Mouse (Mus musculus) CH12.LX (cell line): Measurements from ENCODE around the gene Arhgef6. TPM values are rescaled to one million over a fixed set of nuclear protein-coding genes. Genes with fewer than 3 reads are reported as not detected.

ENCODE experiments used
- DNase-seq: peaks from one replicate; pipeline ENCODE4 v3.0.0-alpha.2; 2013; ENCODE audit errors: extremely low read depth
- H3K27ac ChIP-seq: 2 replicates; pipeline ENCODE4 v1.5.1; 2012; ENCODE audit warnings: low read depth, mild to moderate bottlenecking, control low read depth, moderate library complexity; ENCODE audit not compliant: insufficient read depth
- H3K27me3 ChIP-seq: replicated peaks from 2 replicates; pipeline ENCODE3; 2012; ENCODE audit warnings: inconsistent platforms
- H3K36me3 ChIP-seq, 2 experiments: replicated peaks in 1 of 2; 2 replicates each; pipeline versions ENCODE3 to v1.6.1; 2012; ENCODE audit warnings: inconsistent platforms in 1 of 2, low read length in 1 of 2, mild to moderate bottlenecking in 1 of 2, mixed read lengths in 1 of 2, moderate library complexity in 1 of 2; ENCODE audit not compliant: control insufficient read depth in 1 of 2, insufficient read depth in 1 of 2
- H3K4me1 ChIP-seq, 2 experiments: 2 replicates each; pipeline ENCODE4 v1.6.1; 2012; ENCODE audit warnings: inconsistent platforms in 1 of 2, moderate library complexity in 1 of 2; ENCODE audit not compliant: insufficient read depth in 2 of 2, control insufficient read depth in 1 of 2
- H3K4me2 ChIP-seq: 2 replicates; pipeline ENCODE4 v1.6.1; 2012; ENCODE audit warnings: low read depth, mild to moderate bottlenecking, control low read depth; ENCODE audit not compliant: poor library complexity, insufficient read depth, severe bottlenecking
- H3K4me3 ChIP-seq, 3 experiments: fragments of 150-350 bp in 1 of 3; sonication (generic) in 1 of 3; replicated peaks in 1 of 3; 2 replicates each; pipeline versions ENCODE3 to v1.5.1; 2011 to 2012; ENCODE audit warnings: low read depth in 2 of 3, low read length in 2 of 3, mild to moderate bottlenecking in 2 of 3, moderate library complexity in 2 of 3, control low read depth in 1 of 3, improper control_type of control experiment in 1 of 3, inconsistent platforms in 1 of 3, mixed read lengths in 1 of 3; ENCODE audit not compliant: poor library complexity in 1 of 3
- H3K79me2 ChIP-seq: replicated peaks from 2 replicates; pipeline ENCODE4 v1.6.1; 2012; ENCODE audit warnings: mild to moderate bottlenecking, moderate library complexity; ENCODE audit not compliant: control insufficient read depth, poor library complexity, insufficient read depth, severe bottlenecking; ENCODE audit errors: extremely low read depth
- H3K9ac ChIP-seq: 2 replicates; pipeline ENCODE4 v1.6.1; 2012; ENCODE audit warnings: low read depth, mild to moderate bottlenecking, control low read depth, moderate library complexity; ENCODE audit not compliant: insufficient read depth
- H3K9me3 ChIP-seq: replicated peaks from 2 replicates; pipeline ENCODE3; 2012; ENCODE audit warnings: low read length, inconsistent platforms, mixed read lengths
- CHD2 ChIP-seq: IDR thresholded peaks from 2 replicates; pipeline ENCODE4 v1.6.1; 2011; ENCODE audit warnings: low read length, improper control_type of control experiment
- E2F4 ChIP-seq: IDR thresholded peaks from 2 replicates; pipeline ENCODE4 v1.6.1; 2011; ENCODE audit warnings: low read depth, low read length, improper control_type of control experiment; ENCODE audit not compliant: insufficient replicate concordance
- ETS1 ChIP-seq: conservative IDR thresholded peaks from 2 replicates; pipeline ENCODE4 v1.6.1; 2012; ENCODE audit warnings: low read depth, mild to moderate bottlenecking, inconsistent platforms, low read length, improper control_type of control experiment, moderate library complexity
- GABPA ChIP-seq: IDR thresholded peaks from 2 replicates; pipeline ENCODE4 v1.6.1; 2012; ENCODE audit warnings: low read depth, low read length, improper control_type of control experiment, inconsistent platforms; ENCODE audit not compliant: insufficient replicate concordance
- HCFC1 ChIP-seq: IDR thresholded peaks from 2 replicates; pipeline ENCODE4 v1.6.1; 2012; ENCODE audit warnings: low read depth, mild to moderate bottlenecking, inconsistent platforms, low read length, improper control_type of control experiment
- JUN ChIP-seq: IDR thresholded peaks from 2 replicates; pipeline ENCODE4 v1.6.1; 2011; ENCODE audit warnings: low read depth, mild to moderate bottlenecking, low read length, improper control_type of control experiment, moderate library complexity; ENCODE audit not compliant: insufficient read depth
- KAT2A ChIP-seq: IDR thresholded peaks from 2 replicates; pipeline ENCODE4 v1.6.1; 2012; ENCODE audit warnings: low read length, improper control_type of control experiment, inconsistent platforms; ENCODE audit not compliant: insufficient replicate concordance
- MAZ ChIP-seq: IDR thresholded peaks from 2 replicates; pipeline ENCODE4 v1.6.1; 2012; ENCODE audit warnings: low read depth, mild to moderate bottlenecking, inconsistent platforms, low read length, improper control_type of control experiment, moderate library complexity
- MEF2A ChIP-seq: IDR thresholded peaks from 2 replicates; pipeline ENCODE4 v1.6.1; 2014; ENCODE audit warnings: low read depth, mild to moderate bottlenecking, inconsistent platforms, low read length, improper control_type of control experiment, borderline replicate concordance
- MYC ChIP-seq: IDR thresholded peaks from 2 replicates; pipeline ENCODE4 v1.6.1; 2011; ENCODE audit warnings: low read depth, mild to moderate bottlenecking, improper control_type of control experiment, low read length
- PAX5 ChIP-seq: IDR thresholded peaks from 2 replicates; pipeline ENCODE4 v1.6.1; 2012; ENCODE audit warnings: low read length, inconsistent platforms, mixed read lengths
- POLR2AphosphoS2 ChIP-seq: IDR thresholded peaks from 2 replicates; pipeline ENCODE4 v1.6.1; 2011; ENCODE audit warnings: low read depth, low read length, improper control_type of control experiment
- RCOR1 ChIP-seq: conservative IDR thresholded peaks from 2 replicates; pipeline ENCODE4 v1.6.1; 2012; ENCODE audit warnings: low read depth, mild to moderate bottlenecking, inconsistent platforms, low read length, improper control_type of control experiment
- SIN3A ChIP-seq: IDR thresholded peaks from 2 replicates; pipeline ENCODE4 v1.6.1; 2012; ENCODE audit warnings: low read length, improper control_type of control experiment, inconsistent platforms
- SMC3 ChIP-seq: IDR thresholded peaks from 2 replicates; pipeline ENCODE4 v1.6.1; 2011; ENCODE audit warnings: low read depth, low read length, improper control_type of control experiment
- TBP ChIP-seq: conservative IDR thresholded peaks from 2 replicates; pipeline ENCODE4 v1.6.1; 2011; ENCODE audit warnings: low read depth, low read length, improper control_type of control experiment
- USF1 ChIP-seq: IDR thresholded peaks from 2 replicates; pipeline ENCODE4 v1.6.1; 2014; ENCODE audit warnings: low read depth, mild to moderate bottlenecking, inconsistent platforms, low read length, improper control_type of control experiment
- ZKSCAN1 ChIP-seq: IDR thresholded peaks from 2 replicates; pipeline ENCODE4 v1.6.1; 2012; ENCODE audit warnings: low read depth, inconsistent platforms, low read length, improper control_type of control experiment, borderline replicate concordance
- ZMIZ1 ChIP-seq: IDR thresholded peaks from 2 replicates; pipeline ENCODE4 v1.6.1; 2012; ENCODE audit warnings: low read depth, mild to moderate bottlenecking, inconsistent platforms, low read length, improper control_type of control experiment
- ZNF384 ChIP-seq: IDR thresholded peaks from 2 replicates; pipeline ENCODE4 v1.6.1; 2012; ENCODE audit warnings: low read depth, low read length, improper control_type of control experiment, inconsistent platforms
- dilution Hi-C: fragments of 300-500 bp; cut with MboI; formaldehyde crosslinking; loops from 2 replicates; pipeline ENCODE4 v1.14.3; 2020; ENCODE audit warnings: low sequenced_read_pairs; ENCODE audit not compliant: extremely low pct_unique_long_range_greater_than_20kb, extremely low pct_ligation_motif_present
- in situ Hi-C: fragments of 300-500 bp; cut with MboI; formaldehyde crosslinking; loops from 3 replicates; pipeline ENCODE4 v1.14.3; 2019; ENCODE audit warnings: low sequenced_read_pairs, low pct_ligation_motif_present, low pct_unique_long_range_greater_than_20kb, mixed read lengths
- polyA plus RNA-seq: library from polyadenylated mRNA; unstranded; fragments of >175 nt; gene quantifications from 2 replicates; pipeline ENCODE4 v1.2.1, GENCODE M21; 2012; ENCODE audit warnings: low read depth; ENCODE audit not compliant: insufficient read length
- total RNA-seq, 2 experiments: library from RNA; depleted of rRNA; stranded (reverse); fragments of 300-350 nt in 1 of 2; fragments of >200 nt in 1 of 2; gene quantifications; 2 replicates each; pipeline ENCODE4 v1.2.3; 2012 to 2014

The Arhgef6 gene
- total and polyA plus RNA-seq, 3 experiments = 69.8 to 206 (median 162) TPM

DNA sequence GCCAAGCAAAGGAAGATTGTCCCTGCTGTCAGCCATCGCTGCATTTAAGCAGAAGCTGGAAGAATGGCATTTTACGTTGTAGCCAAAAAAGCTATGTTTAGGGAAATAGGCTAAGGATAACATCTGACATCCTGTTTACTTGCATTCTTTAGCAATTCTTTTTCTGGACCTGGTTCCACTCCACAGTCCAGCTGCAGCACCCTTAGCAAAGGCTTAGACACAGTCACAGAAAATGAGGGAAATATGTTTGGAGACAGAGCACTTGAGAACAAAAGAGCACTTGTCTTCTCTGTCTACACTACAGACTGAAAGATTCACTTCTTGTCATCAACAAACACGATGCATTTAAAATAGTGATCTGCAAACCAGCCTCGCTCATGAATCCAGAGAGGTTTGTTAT is 691 bp upstream of the Arhgef6 start:
- H3K27ac ChIP-seq = peak overlapping the region; percentile 47
- peak overlapping the region; percentile 92 for H3K9ac ChIP-seq
- H3K36me3 ChIP-seq = peaks cover 6 to 9% of the 10 kb centered on the region in 2 experiments
- DNase-seq = no peak
- H3K27me3 ChIP-seq = no peaks in the 10 kb centered on the region
- H3K79me2 ChIP-seq = peaks cover 28% of the 10 kb centered on the region
- H3K4me1 ChIP-seq = peaks cover 2 to 11% of the 10 kb centered on the region in 2 experiments; a peak in 2 of 4 replicates
- no peaks in the 10 kb centered on the region for H3K9me3 ChIP-seq
- in situ Hi-C loops (no loop called here), dilution Hi-C loops (no loop called here)
- H3K4me2 ChIP-seq = peak overlapping the region; percentile 16
- TF ChIP-seq MEF2A (no peak), JUN (no peak), ETS1 (no peak), ZKSCAN1 (no peak), PAX5 (no peak), KAT2A (no peak), GABPA (no peak), SIN3A (no peak), HCFC1 (no peak), RCOR1 (no peak), MYC (no peak), MAZ (no peak)
- H3K4me3 ChIP-seq = peak overlapping the region; percentile 45 to 83 (median 55)

GRCm38 (mm10) chrX:57337582-57337981 is 947 bp downstream of the Arhgef6 start:
- Histone ChIP-seq H3K4me1 (peaks cover 2 to 11% of the 10 kb centered on the region in 2 experiments; a peak in 2 of 4 replicates), H3K4me2 (no peak overlapping the region), H3K79me2 (peaks cover 31% of the 10 kb centered on the region), H3K9me3 (no peaks in the 10 kb centered on the region), H3K27me3 (no peaks in the 10 kb centered on the region), H3K27ac (peak overlapping the region; percentile 83), H3K9ac (peak overlapping the region; percentile 92), H3K4me3 (peak overlapping the region; percentile 55 to 83 (median 76)), H3K36me3 (peaks cover 14 to 20% of the 10 kb centered on the region in 2 experiments)
- no peak for DNase-seq
- dilution Hi-C loops = no loop called here
- in situ Hi-C loops = no loop called here
- TF ChIP-seq ZMIZ1 (no peak), MYC (0 out of 2 replicates have a peak, but pooled peaks have one; percentile 26), TBP (no peak), CHD2 (no peak), JUN (no peak), USF1 (no peak), E2F4 (no peak), ZKSCAN1 (no peak), POLR2AphosphoS2 (no peak), ZNF384 (peak; percentile 68), SIN3A (no peak), SMC3 (no peak)
